Mouse (Mus musculus): ENCODE data around the gene 4921539E11Rik. TPM values are rescaled to one million over a fixed set of nuclear protein-coding genes. Genes with fewer than 3 reads are reported as not detected.

Gene 4921539E11Rik
- polyA plus RNA-seq, 1 experiment from 2014 or later = not detected

DNA sequence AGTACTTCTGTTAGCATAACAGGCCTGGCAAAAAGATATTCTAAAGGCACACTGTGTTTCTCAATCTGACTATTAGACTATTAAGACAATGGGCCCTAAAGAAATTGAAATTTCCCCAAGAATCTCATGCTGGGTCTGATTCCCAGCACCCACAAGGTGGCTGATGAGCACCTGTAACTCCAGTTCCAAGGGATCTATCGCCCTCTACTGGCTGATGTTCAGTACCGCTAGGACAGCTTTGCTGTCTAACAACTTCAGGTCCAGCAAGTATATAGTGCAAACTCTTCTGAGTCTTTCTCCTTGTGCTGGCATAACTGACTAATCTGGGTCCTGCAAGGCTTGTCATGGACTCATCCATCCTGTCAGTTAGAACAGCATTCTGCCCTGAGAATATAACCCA lies 98.2 kb downstream of the 4921539E11Rik start:
- H3K36me3 ChIP-seq (ENCODE audit: control insufficient read depth, insufficient read depth, low read length) = peaks cover 8% of the 10 kb centered on the region; the same call in 1 of the 2 replicates
- WGBS = 88% methylated on average over 2 of the region's 2 CpGs
- H3K9me3 ChIP-seq (ENCODE audit: control insufficient read depth, low read length) = no peaks in the 10 kb centered on the region
- no peak overlapping the region for H3K9ac ChIP-seq (ENCODE audit: low read length)
- no peak overlapping the region for H3K4me2 ChIP-seq (ENCODE audit: low read depth, low read length)
- no peak for ATAC-seq (ENCODE audit: low read depth)
- no peak overlapping the region for H3K27ac ChIP-seq (ENCODE audit: low read length)
- H3K27me3 ChIP-seq (ENCODE audit: control insufficient read depth, insufficient read depth, low read depth, low read length) = no peaks in the 10 kb centered on the region
- no peaks in the 10 kb centered on the region for H3K4me1 ChIP-seq (replicated peaks; ENCODE audit: control insufficient read depth, insufficient read depth, low read length)
- no peak overlapping the region for H3K4me3 ChIP-seq (ENCODE audit: low read length)

DNA sequence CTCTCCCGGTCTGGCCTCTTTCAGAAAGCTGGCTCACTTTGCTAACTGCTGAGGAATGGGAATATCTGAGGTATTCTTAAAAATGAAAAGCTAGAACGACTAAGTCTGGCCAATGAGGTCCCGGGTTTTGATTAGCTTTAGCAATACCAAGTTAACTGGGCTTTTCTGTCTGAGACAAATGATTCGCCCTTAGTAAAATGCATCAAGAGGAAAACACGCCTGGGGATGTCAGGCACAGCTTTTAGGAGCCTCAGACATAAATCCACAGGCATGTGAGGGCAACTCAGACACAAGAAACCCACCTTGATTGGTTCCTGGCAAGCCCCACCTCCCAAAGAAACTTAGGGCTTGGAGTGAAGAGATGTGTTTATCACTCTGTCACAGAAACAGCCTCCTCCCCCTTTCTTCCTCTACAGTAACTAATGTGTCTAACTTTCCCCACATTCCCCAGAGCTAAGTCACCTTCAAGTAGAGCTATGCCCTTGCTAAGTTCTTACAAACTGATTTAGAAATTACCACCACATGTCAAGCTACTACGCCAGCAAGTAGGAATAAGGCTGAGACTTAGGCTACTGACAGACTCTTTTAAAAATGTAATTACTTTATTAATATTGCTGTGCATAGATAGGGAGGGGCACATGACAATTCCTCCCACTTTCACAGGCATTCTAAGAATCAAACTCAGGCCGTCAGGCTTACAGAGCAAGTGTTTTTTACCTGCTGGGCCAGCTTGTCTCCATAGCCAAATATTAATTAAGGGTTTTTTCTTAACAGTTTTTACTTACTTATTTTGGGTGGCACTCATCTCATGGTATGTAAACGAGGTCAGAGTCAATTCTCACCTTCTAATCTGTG lies 101.7 kb downstream of the 4921539E11Rik start:
- WGBS = 81% methylated on average over 8 of the region's 8 CpGs
- Histone ChIP-seq H3K36me3 (ENCODE audit: control insufficient read depth, insufficient read depth, low read length) (peaks cover 3% of the 10 kb centered on the region; the same call in 1 of the 2 replicates), H3K4me2 (ENCODE audit: low read depth, low read length) (no peak overlapping the region), H3K27me3 (ENCODE audit: control insufficient read depth, insufficient read depth, low read depth, low read length) (no peaks in the 10 kb centered on the region), H3K27ac (ENCODE audit: low read length) (no peak overlapping the region), H3K9ac (ENCODE audit: low read length) (no peak overlapping the region), H3K4me3 (ENCODE audit: low read length) (no peak overlapping the region), H3K9me3 (ENCODE audit: control insufficient read depth, low read length) (no peaks in the 10 kb centered on the region), H3K4me1 (replicated peaks; ENCODE audit: control insufficient read depth, insufficient read depth, low read length) (no peaks in the 10 kb centered on the region)
- ATAC-seq (ENCODE audit: low read depth) = no peak

Other genes with a start within 250 kb of the 4921539E11Rik start
- 36.7 and 38.4 TPM in 2 replicates for gene Mier1, start 176.5 kb downstream of the 4921539E11Rik start, polyA plus RNA-seq (2015; fragmentation: Nextera tagmentation; extraction: Ambion mirVana)
- gene Wdr78, start 176.3 kb downstream of the 4921539E11Rik start, polyA plus RNA-seq (2015; fragmentation: Nextera tagmentation; extraction: Ambion mirVana) = 5.0 and 7.6 TPM in 2 replicates
- 7.4 and 8.1 TPM in 2 replicates for gene Slc35d1, start 75.7 kb downstream of the 4921539E11Rik start, polyA plus RNA-seq (2015; fragmentation: Nextera tagmentation; extraction: Ambion mirVana)
- gene Oma1, start 22.9 kb upstream of the 4921539E11Rik start, polyA plus RNA-seq (2015; fragmentation: Nextera tagmentation; extraction: Ambion mirVana) = 21.0 and 23.3 TPM in 2 replicates